23 mouse cellular contexts compared by ENCODE assay signal in the genomic region with DNA sequence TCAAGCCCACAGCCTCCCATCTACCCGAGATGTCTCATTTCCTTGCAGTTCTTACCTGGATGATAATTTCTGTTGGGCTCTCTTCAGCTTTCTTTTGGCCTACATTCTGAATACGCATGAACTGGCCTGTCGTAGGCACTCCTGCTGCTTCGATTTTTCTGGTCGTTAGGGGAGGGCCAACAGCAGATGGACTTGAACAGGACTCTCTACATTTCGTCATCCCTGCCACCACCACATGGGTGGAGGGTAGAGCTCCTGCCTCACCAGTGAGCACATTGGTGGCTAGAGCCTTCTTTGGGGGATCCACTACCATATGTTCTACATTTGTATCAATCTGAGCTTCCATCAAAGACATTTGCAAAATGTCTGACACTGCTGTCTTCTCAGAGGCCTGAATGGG.
DNase-seq lines count a peak whose midpoint lies in the region; ATAC-seq and TF ChIP-seq lines count a peak whose summit lies in the region.
"Had no signal": no experiment of that assay in that cellular context is flagged by ENCODE, and none has a peak within 500 bp of the region (broad histone marks: within the 10 kb centered on the region; RNA-seq: fewer than 3 reads in every experiment).

No protein-coding gene starts in this region.

- H3K4me1 ChIP-seq in midbrain, postnatal 0 days (ENCODE audit: insufficient read depth, low read length), result no peaks in the 10 kb centered on the region
- no peaks in the 10 kb centered on the region for H3K4me1 ChIP-seq in hindbrain, embryonic 16.5 days (ENCODE audit: control insufficient read depth, insufficient read depth, low read depth, low read length)
- H3K4me1 ChIP-seq: embryonic facial prominence, embryonic 10.5 days; forebrain, embryonic 13.5 days; heart, embryonic 13.5 days; hindbrain, embryonic 15.5 days had no signal

- ATAC-seq in cerebellum, adult (ENCODE audit: insufficient number of reproducible peaks, low FRiP score, low TSS enrichment), result peak; percentile 61; the same call in 1 of the 2 replicates
- no peak for ATAC-seq in midbrain, postnatal 0 days (ENCODE audit: low FRiP score)
- ATAC-seq in hindbrain, embryonic 16.5 days, result no peak
- ATAC-seq: CD4-positive, CD25-positive, alpha-beta regulatory T cell, adult 4 months; forebrain, embryonic 13.5 days; forebrain, postnatal 0 days; inflammation-experienced regulatory T-cells, adult 6 months; intestine, postnatal 0 days had no signal

- DNase-seq in cerebellum, postnatal 4 days (ENCODE audit: low spot score in 2 of 2), result no peak
- DNase-seq in cerebellum, adult 9-10 months, result peak; percentile 53
- DNase-seq in cerebellum, postnatal 25 days, result peak; percentile 55 to 62
- DNase-seq in liver, result no peak
- DNase-seq in midbrain, postnatal 0 days (ENCODE audit: low spot score), result no peak
- DNase-seq: adrenal gland, postnatal 14 days; B cell, adult 2 months; forebrain, postnatal 0 days; gastrocnemius, adult 2 months; gastrocnemius, postnatal 25 days; heart, adult 11 months; heart, postnatal 36 days; kidney, adult 8-10 months had no signal

- TF ChIP-seq CTCF in midbrain, postnatal 0 days (IDR thresholded peaks at IDR 0.05), result no peak

- H3K36me3 ChIP-seq in midbrain, postnatal 0 days (ENCODE audit: insufficient read depth, low read length), result peaks cover 28% of the 10 kb centered on the region
- H3K36me3 ChIP-seq in hindbrain, embryonic 16.5 days (ENCODE audit: control insufficient read depth, insufficient read depth, low read length), result peaks cover 13% of the 10 kb centered on the region

- H3K4me2 ChIP-seq in midbrain, postnatal 0 days (ENCODE audit: low read depth, low read length, poor library complexity, severe bottlenecking), result no peak overlapping the region
- H3K4me2 ChIP-seq in hindbrain, embryonic 16.5 days (ENCODE audit: low read length), result no peak overlapping the region
- H3K4me2 ChIP-seq: forebrain, embryonic 13.5 days; heart, embryonic 13.5 days; hindbrain, embryonic 15.5 days had no signal

- H3K27me3 ChIP-seq in midbrain, postnatal 0 days (ENCODE audit: insufficient read depth, low read length), result no peaks in the 10 kb centered on the region
- H3K27me3 ChIP-seq in hindbrain, embryonic 16.5 days (replicated peaks; ENCODE audit: control insufficient read depth, insufficient read depth, low read length), result no peaks in the 10 kb centered on the region
- H3K27me3 ChIP-seq: forebrain, embryonic 13.5 days; heart, embryonic 13.5 days; hindbrain, embryonic 15.5 days had no signal

- no peak overlapping the region for H3K27ac ChIP-seq in midbrain, postnatal 0 days (ENCODE audit: low read depth, low read length)
- no peak overlapping the region for H3K27ac ChIP-seq in hindbrain, embryonic 16.5 days (ENCODE audit: low read depth, low read length)
- H3K27ac ChIP-seq: embryonic facial prominence, embryonic 10.5 days; forebrain, embryonic 13.5 days; gastrocnemius, adult 2 months; heart, embryonic 13.5 days; hindbrain, embryonic 15.5 days had no signal

- no peaks in the 10 kb centered on the region for H3K9me3 ChIP-seq in midbrain, postnatal 0 days (ENCODE audit: low read length)
- no peaks in the 10 kb centered on the region for H3K9me3 ChIP-seq in hindbrain, embryonic 16.5 days (ENCODE audit: control insufficient read depth, low read length)
- H3K9me3 ChIP-seq: embryonic facial prominence, embryonic 10.5 days; forebrain, embryonic 13.5 days; G1E; heart, embryonic 13.5 days; hindbrain, embryonic 15.5 days had no signal

- no peak overlapping the region for H3K4me3 ChIP-seq in midbrain, postnatal 0 days (ENCODE audit: low read depth, low read length)
- H3K4me3 ChIP-seq in hindbrain, embryonic 16.5 days (ENCODE audit: low read length), result no peak overlapping the region
- H3K4me3 ChIP-seq: embryonic facial prominence, embryonic 10.5 days; forebrain, embryonic 13.5 days; gastrocnemius, adult 2 months; heart, embryonic 13.5 days; hindbrain, embryonic 15.5 days had no signal

- H3K9ac ChIP-seq in midbrain, postnatal 0 days (replicated peaks; ENCODE audit: low read length, poor library complexity, severe bottlenecking), result no peak overlapping the region
- H3K9ac ChIP-seq in hindbrain, embryonic 16.5 days (ENCODE audit: low read depth, low read length), result no peak overlapping the region
- H3K9ac ChIP-seq: forebrain, embryonic 13.5 days; forebrain, postnatal 0 days; heart, embryonic 13.5 days; hindbrain, embryonic 15.5 days had no signal

- 81% methylated on average over 6 of the region's 6 CpGs for WGBS in midbrain, postnatal 0 days
- 82% methylated on average over 6 of the region's 6 CpGs for WGBS in hindbrain, embryonic 16.5 days

Comparison
In these comparisons a context has a peak if more than half of its experiments do, and no peak if none do; other contexts are left out.
1. DNase-seq: peak in cerebellum, adult 9-10 months (single experiment) and cerebellum, postnatal 25 days (2 of 2); none in cerebellum, postnatal 4 days (0 of 2), liver (single experiment) and midbrain, postnatal 0 days (single experiment).